Mouse (Mus musculus): Measurements from ENCODE around the gene Olfr424. TPM values are rescaled to one million over a fixed set of nuclear protein-coding genes. Genes with fewer than 3 reads are reported as not detected.

Olfr424 gene
- total RNA-seq, 2 experiments from 2014 or later, result not detected

DNA sequence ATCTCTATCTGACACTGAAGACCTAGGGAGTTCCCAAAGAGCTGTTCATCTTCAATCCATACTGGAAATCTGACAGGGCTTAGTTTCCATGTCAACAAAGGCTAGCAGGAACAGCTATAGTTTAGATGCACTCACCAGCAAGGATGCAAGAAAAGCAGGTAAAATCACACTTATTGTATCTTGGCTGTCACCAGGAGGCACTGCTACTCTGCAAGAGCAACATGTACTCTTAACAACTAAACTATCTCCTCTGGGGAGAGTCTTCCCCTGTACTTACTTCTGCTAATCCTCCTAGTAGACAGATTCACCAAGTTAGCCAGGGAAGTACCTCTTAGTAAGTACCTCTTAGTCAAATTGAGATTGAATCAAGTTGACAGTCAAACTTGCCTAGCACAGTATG lies 37.7 kb downstream of the Olfr424 start:
- no peak for TF ChIP-seq CTCF (IDR thresholded peaks at IDR 0.05)
- DNase-seq (ENCODE audit: extremely low spot score in 1 of 2, low spot score in 2 of 2), result no peak
- Histone ChIP-seq H3K4me3 (no peak overlapping the region), H3K27ac (no peak overlapping the region)
- intact Hi-C loops (cut with DNase I), result loop anchor here (2.0 kb wide), 1 partner anchor 298 kb away; no protein-coding TSS in a partner anchor

DNA sequence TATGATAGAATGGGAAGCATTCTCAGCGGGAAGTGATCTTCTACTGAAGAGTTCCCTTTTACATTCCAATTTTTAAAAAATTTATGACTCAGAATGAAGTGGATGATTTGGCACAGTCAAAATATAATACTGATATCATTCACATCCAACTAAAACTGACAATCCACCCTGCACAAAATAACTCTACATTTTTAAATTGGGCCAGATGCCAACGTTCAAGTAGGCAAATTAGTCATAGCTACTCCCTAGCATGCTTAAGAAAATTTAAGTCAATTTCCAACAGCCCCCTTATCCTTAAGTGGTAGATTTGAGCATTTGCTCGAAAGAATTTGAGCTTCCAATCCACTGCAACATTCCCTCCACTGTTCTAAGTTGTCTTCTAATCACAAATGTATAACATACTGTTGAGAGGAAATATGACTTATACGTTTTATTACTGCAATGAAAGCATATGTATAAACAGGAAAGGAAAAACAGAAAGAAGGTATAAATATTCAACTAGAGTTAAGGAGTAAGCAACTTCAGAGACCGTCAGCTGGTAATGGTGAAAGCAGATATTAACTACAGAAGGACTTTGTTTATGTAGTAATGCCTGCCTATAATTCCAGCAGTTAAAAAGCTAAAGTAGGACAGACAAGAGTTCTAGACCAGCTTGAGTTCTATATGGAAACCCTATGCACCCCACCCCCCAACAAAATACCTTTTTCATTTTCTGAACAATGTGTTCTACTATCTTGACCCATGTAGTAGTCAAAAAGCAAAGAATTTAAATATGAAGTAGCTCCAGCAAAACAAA lies 39.6 kb downstream of the Olfr424 start:
- DNase-seq (ENCODE audit: extremely low spot score in 1 of 2, low spot score in 2 of 2), result no peak
- H3K4me3 ChIP-seq, result no peak overlapping the region

DNA sequence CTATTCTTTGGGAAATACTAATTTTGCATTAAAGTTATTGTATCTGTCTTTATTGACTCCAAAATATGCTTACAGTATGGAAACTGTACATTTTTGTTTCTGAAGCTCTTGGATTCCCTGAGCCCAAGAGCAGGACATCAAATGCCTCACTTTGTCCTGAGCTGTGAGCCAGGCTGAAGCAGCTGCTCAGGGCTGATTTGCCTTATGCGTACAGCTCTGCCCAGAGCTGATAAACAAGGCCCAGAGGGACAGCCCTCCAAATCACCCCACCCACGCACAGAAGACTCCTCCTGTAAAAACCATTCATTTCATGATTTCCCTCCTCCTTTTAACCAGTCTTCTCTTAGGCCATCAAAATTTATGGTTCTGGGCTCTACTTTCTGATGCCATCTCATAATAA lies 40.2 kb downstream of the Olfr424 start:
- Histone ChIP-seq H3K27ac (no peak overlapping the region), H3K4me3 (no peak overlapping the region)
- intact Hi-C loops (cut with DNase I), result no loop called here
- DNase-seq (ENCODE audit: extremely low spot score in 1 of 2, low spot score in 2 of 2), result no peak
- no peak for TF ChIP-seq CTCF (IDR thresholded peaks at IDR 0.05)

More for the DNA sequence above, 39.6 kb downstream of the Olfr424 start:
- no peak for TF ChIP-seq CTCF (IDR thresholded peaks at IDR 0.05)
- no peak overlapping the region for H3K27ac ChIP-seq
- intact Hi-C loops (cut with DNase I), result no loop called here

GRCm38 (mm10) chr1:174172605-174173004 lies 41.3 kb downstream of the Olfr424 start, which contains the start of gene Spta1:
TSS of gene Spta1 (plus strand) at chr1:174172776.
- no peak within 1 kb of the TSS for H3K4me3 ChIP-seq
- H3K27ac ChIP-seq, result no peak within 1 kb of the TSS
- DNase-seq (ENCODE audit: extremely low spot score in 1 of 2, low spot score in 2 of 2), result no peak
- TF ChIP-seq CTCF (IDR thresholded peaks at IDR 0.05), result no peak
- intact Hi-C loops (cut with DNase I), result no loop called here

Other genes with a start within 250 kb of the Olfr424 start
- gene Ifi211, start 218.5 kb upstream of the Olfr424 start, total RNA-seq (2021), result not detected
- gene Mndal, start 189.0 kb upstream of the Olfr424 start, total RNA-seq (2021), result 1 to 10 TPM; 1.5 to 2.3 TPM
- under 1 TPM; 0.30 to 0.70 TPM for gene Ifi203, start 188.8 kb upstream of the Olfr424 start, total RNA-seq (2021)
- not detected for gene Ifi202b, start 148.8 kb upstream of the Olfr424 start, total RNA-seq (2021)
- not detected for gene Ifi205, start 99.7 kb upstream of the Olfr424 start, total RNA-seq (2021)
- not detected for gene Olfr433, start 90.8 kb upstream of the Olfr424 start, total RNA-seq (2021)
- not detected for gene Olfr432, start 82.3 kb upstream of the Olfr424 start, total RNA-seq (2021)
- not detected for gene Olfr430, start 64.9 kb upstream of the Olfr424 start, total RNA-seq (2021)
- not detected for gene Olfr429, start 47.2 kb upstream of the Olfr424 start, total RNA-seq (2021)
- gene Olfr427, start 34.6 kb upstream of the Olfr424 start, total RNA-seq (2021), result not detected
- gene Olfr231, start 10.4 kb upstream of the Olfr424 start, total RNA-seq (2021), result not detected
- not detected for gene Olfr420, start 24.1 kb downstream of the Olfr424 start, total RNA-seq (2021)
- gene Spta1, start 41.3 kb downstream of the Olfr424 start, total RNA-seq (2021), result under 1 TPM; 0.05 to 0.07 TPM
- gene Olfr419, start 120.5 kb downstream of the Olfr424 start, total RNA-seq (2021), result not detected
- gene Mptx1, start 199.0 kb downstream of the Olfr424 start, total RNA-seq (2021), result not detected
- not detected for gene Olfr417, start 233.6 kb downstream of the Olfr424 start, total RNA-seq (2021)